Mouse (Mus musculus) intestine, postnatal 0 days (tissue): ENCODE results near the gene Cd22. TPM values are rescaled to one million over a fixed set of nuclear protein-coding genes. Genes with fewer than 3 reads are reported as not detected.
A peak's percentile ranks its signal among the peaks of the same experiment; 100 is the strongest.
"Not testable (repeated sequence)": the region's sequence is repeated elsewhere in the genome, so short reads cannot be mapped to it uniquely, and the experiment has no call there.

Source experiments
- ATAC-seq: fragments of 200-750 bp; cut with Nextera tagmentation; 2 replicates; pipeline ENCODE4 v1.8.0; 2017; ENCODE audit warnings: mild to moderate bottlenecking, moderate TSS enrichment, moderate library complexity
- H3K27ac ChIP-seq: fragments of 300-500 bp; sonication (generic); 2 replicates; pipeline ENCODE4 v1.5.1; 2014; ENCODE audit warnings: mild to moderate bottlenecking, low read depth, low read length, moderate library complexity
- H3K27me3 ChIP-seq: fragments of 300-500 bp; sonication (generic); replicated peaks from 2 replicates; pipeline ENCODE4 v1.6.1; 2014; ENCODE audit warnings: low read length, mixed read lengths; ENCODE audit not compliant: control insufficient read depth, insufficient read depth
- H3K36me3 ChIP-seq: fragments of 300-500 bp; sonication (generic); 2 replicates; pipeline ENCODE4 v1.6.1; 2014; ENCODE audit warnings: mild to moderate bottlenecking, moderate library complexity; ENCODE audit not compliant: control insufficient read depth, insufficient read depth
- H3K4me1 ChIP-seq: fragments of 300-500 bp; sonication (generic); replicated peaks from 2 replicates; pipeline ENCODE4 v1.6.1; 2014; ENCODE audit warnings: antibody characterized with exemption, low read length, mixed read lengths; ENCODE audit not compliant: control insufficient read depth, insufficient read depth
- H3K4me2 ChIP-seq: fragments of 300-500 bp; sonication (generic); replicated peaks from 2 replicates; pipeline ENCODE4 v1.6.1; 2014; ENCODE audit warnings: low read depth, mild to moderate bottlenecking, moderate library complexity
- H3K4me3 ChIP-seq: fragments of 300-500 bp; sonication (generic); 2 replicates; pipeline ENCODE4 v1.5.1; 2014; ENCODE audit warnings: low read depth, low read length
- H3K9ac ChIP-seq: fragments of 300-500 bp; sonication (generic); 2 replicates; pipeline ENCODE4 v1.6.1; 2014; ENCODE audit warnings: mild to moderate bottlenecking, low read depth, low read length
- H3K9me3 ChIP-seq: fragments of 300-500 bp; sonication (generic); 2 replicates; pipeline ENCODE4 v1.6.1; 2016; ENCODE audit warnings: mixed run types; ENCODE audit not compliant: control insufficient read depth
- CTCF ChIP-seq: sonication (generic); IDR thresholded peaks from 2 replicates; pipeline ENCODE4 v1.5.1; 2016; ENCODE audit warnings: low read depth, mild to moderate bottlenecking, control low read depth, antibody characterized with exemption, moderate library complexity
- WGBS: fragments of 180-500 bp; shearing (Covaris S2); extraction: QIAGEN DNeasy Blood & Tissue Kit; methylation state at CpG from one replicate; pipeline ENCODE4 v1.1.7; 2014; 5-methylcytosine and 5-hydroxymethylcytosine counted together
- polyA plus RNA-seq: library from polyadenylated mRNA; unstranded; fragments of >200 nt; fragmentation: Nextera tagmentation; extraction: Ambion mirVana; gene quantifications from 2 replicates; pipeline ENCODE4 v1.2.1, GENCODE M21; 2015

The Cd22 gene
- polyA plus RNA-seq, 1 experiment from 2014 or later: 0.27 TPM

DNA sequence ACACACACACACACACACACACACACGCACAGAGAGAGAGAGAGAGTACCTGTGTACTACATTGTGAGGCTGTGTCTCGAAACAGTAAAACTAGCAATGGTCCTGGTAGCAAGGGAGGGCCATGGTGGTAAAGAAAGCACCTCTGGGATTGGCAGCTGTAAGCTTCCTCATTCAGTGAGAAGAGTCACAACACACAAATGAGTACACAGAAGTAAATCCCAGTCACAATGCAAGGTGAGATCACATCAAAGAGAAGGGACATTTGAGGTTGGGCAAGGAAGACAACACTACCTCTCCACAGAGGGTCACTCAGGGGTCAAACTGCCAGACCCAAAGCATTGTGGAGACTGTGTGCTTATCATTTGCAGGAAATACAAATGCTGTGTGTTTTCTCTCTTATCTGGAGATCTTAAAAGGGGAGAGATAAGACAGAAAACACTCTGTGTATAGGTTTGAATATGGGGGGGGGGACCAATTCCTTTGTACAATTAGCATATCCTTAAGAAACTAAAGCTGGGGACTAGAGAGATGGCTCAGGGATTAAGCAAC, 33.6 kb downstream of the Cd22 start:
- no peak overlapping the region for H3K9ac ChIP-seq
- no peak overlapping the region for H3K27ac ChIP-seq
- no peak for TF ChIP-seq CTCF
- 45% methylated on average over 2 of the region's 2 CpGs for WGBS
- no peaks in the 10 kb centered on the region for H3K36me3 ChIP-seq
- no peak for ATAC-seq
- peaks cover 5% of the 10 kb centered on the region; the same call in 1 of the 2 replicates for H3K4me1 ChIP-seq
- H3K4me3 ChIP-seq: no peak overlapping the region
- no peaks in the 10 kb centered on the region for H3K27me3 ChIP-seq
- H3K4me2 ChIP-seq: no peak overlapping the region
- no peaks in the 10 kb centered on the region for H3K9me3 ChIP-seq

DNA sequence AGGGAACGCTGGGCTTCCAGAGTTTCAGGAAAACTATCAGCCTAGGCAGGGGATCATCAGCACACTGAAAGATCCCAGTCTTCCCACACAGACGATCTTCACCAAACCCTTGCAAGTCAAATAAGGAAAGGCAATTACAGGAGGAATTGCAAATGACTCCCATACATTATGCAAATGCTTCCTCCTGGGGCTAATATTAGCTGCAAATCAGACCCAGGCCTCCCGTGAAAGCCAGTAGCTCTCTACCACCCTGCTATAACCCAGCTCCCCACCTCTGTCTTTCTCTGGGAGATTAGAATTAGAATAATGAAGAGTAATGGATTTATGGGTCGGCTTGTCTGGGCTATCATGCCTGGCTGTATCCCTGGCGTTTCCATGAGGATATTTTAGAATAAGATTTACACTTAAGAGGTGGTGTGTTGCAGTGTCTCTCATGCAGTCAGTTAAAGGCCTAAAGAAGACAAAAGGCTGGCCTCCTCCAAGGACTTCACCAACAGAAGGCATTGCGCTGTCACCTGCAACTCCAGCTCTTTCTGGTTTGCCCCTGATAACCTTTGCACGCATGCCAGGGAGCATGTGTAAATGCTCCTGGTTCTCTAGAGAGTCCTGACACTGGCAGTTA, 35.4 kb downstream of the Cd22 start:
- no peaks in the 10 kb centered on the region for H3K36me3 ChIP-seq
- H3K4me3 ChIP-seq: no peak overlapping the region
- H3K4me1 ChIP-seq: peaks cover 9% of the 10 kb centered on the region; the same call in 1 of the 2 replicates
- H3K27ac ChIP-seq: no peak overlapping the region
- no peaks in the 10 kb centered on the region for H3K27me3 ChIP-seq
- H3K9me3 ChIP-seq: no peaks in the 10 kb centered on the region
- no peak overlapping the region for H3K4me2 ChIP-seq
- WGBS: 34% methylated on average over 7 of the region's 7 CpGs
- H3K9ac ChIP-seq: no peak overlapping the region
- ATAC-seq: no peak
- TF ChIP-seq CTCF: no peak

DNA sequence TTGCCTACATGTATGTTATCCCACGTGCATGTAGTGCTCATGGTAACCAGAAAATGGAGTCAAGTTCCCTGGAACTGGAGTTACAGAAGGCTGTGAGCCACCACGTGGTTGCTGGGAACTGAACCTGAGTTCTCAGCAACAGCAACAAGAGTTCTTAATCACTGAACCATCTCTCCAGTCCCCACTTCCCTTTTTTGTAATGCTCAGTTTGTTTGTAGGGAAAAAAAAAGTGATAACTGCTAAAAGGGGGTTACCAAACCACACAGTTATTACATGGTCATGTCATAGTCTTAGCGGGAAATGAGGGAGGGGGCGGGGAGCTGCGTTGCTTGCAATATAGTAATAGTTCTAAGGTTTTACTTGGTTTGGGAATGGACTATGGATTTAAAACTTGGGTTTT, 38.0 kb downstream of the Cd22 start:
- no peak for ATAC-seq
- H3K9me3 ChIP-seq: no peaks in the 10 kb centered on the region
- 86% methylated on average over 5 of the region's 5 CpGs for WGBS
- H3K4me3 ChIP-seq: no peak overlapping the region
- no peak overlapping the region for H3K27ac ChIP-seq
- H3K9ac ChIP-seq: no peak overlapping the region
- no peaks in the 10 kb centered on the region for H3K27me3 ChIP-seq
- peaks cover 6% of the 10 kb centered on the region; the same call in 1 of the 2 replicates for H3K4me1 ChIP-seq
- TF ChIP-seq CTCF: no peak
- no peak overlapping the region for H3K4me2 ChIP-seq
- H3K36me3 ChIP-seq: no peaks in the 10 kb centered on the region

DNA sequence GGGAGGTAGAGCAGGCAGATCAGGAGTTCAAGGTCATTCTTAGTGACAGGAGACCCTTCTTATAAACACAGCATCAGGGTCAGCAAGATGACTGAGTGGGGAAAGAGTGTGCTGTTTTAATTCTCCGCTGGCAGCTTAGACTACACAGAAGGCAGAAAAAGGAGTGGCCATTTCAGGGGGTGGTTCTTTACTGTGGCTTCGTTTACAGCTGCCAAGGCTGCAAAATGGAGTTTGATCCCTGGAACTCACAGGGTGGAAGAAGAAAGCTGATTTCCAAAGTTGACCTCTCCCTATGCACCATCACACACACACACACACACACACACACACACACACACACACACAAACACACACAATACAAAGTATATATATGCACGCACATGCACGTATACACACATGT, 38.8 kb downstream of the Cd22 start:
- no peak overlapping the region for H3K4me2 ChIP-seq
- no peaks in the 10 kb centered on the region for H3K36me3 ChIP-seq
- H3K9me3 ChIP-seq: no peaks in the 10 kb centered on the region
- no peak overlapping the region for H3K9ac ChIP-seq
- no peak overlapping the region for H3K4me3 ChIP-seq
- peak; percentile 62 for ATAC-seq
- no peak for TF ChIP-seq CTCF
- WGBS: 55% methylated on average over 4 of the region's 4 CpGs
- no peaks in the 10 kb centered on the region for H3K27me3 ChIP-seq
- 0 out of 2 replicates have a peak, but pooled peaks cover 3% of the 10 kb centered on the region for H3K4me1 ChIP-seq
- no peak overlapping the region for H3K27ac ChIP-seq

DNA sequence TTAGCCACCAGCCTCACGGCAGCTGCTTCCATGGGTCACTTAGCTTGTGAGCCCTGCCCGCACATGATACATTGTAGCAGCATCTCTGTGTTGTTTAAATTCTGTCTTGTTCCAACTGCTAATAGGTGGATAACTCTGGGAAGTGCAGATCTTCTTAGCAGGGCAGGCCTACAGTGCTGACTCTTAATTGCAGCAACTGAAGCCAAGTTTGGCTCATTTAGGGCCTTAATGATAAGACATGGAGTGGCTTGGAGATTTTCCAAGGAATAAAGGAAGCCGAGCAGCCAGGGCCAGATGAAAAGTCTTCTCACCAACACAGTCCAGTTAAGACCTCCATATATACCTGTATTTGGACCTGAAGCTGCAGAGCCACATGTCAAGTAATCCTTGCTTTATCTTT, 39.8 kb downstream of the Cd22 start:
- no peak for TF ChIP-seq CTCF
- H3K9me3 ChIP-seq: no peaks in the 10 kb centered on the region
- H3K27me3 ChIP-seq: no peaks in the 10 kb centered on the region
- no peak overlapping the region for H3K4me3 ChIP-seq
- H3K9ac ChIP-seq: no peak overlapping the region
- WGBS: 48% methylated on average over 3 of the region's 3 CpGs
- H3K4me1 ChIP-seq: 0 out of 2 replicates have a peak, but pooled peaks cover 3% of the 10 kb centered on the region
- H3K36me3 ChIP-seq: no peaks in the 10 kb centered on the region
- no peak for ATAC-seq
- no peak overlapping the region for H3K27ac ChIP-seq
- no peak overlapping the region for H3K4me2 ChIP-seq

DNA sequence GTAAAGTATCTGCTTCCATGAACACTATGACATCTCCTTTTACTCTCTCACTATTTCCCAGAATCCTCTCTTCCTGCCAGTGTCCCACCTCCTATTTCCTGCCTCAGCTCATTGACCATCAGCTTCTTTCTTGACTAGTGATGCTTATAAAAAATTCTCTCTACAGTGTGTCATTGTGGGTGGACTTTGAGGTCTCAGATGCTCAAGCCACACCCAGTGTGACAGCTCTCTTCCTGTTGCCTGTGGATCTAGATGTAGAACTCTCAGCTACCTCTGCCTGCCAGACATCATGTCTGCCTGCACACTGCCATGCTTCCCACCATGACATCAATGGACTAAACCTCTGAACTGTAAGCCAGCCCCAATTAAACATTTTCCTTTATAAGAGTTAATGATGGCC, 42.9 kb downstream of the Cd22 start:
- Histone ChIP-seq H3K27ac (no peak overlapping the region), H3K27me3 (no peaks in the 10 kb centered on the region), H3K36me3 (no peaks in the 10 kb centered on the region), H3K9me3 (no peaks in the 10 kb centered on the region), H3K4me1 (0 out of 2 replicates have a peak, but pooled peaks cover 3% of the 10 kb centered on the region), H3K4me2 (no peak overlapping the region), H3K9ac (no peak overlapping the region), H3K4me3 (no peak overlapping the region)
- 0 out of 2 replicates have a peak, but pooled peaks have one; percentile 27 for ATAC-seq
- TF ChIP-seq CTCF: no peak

DNA sequence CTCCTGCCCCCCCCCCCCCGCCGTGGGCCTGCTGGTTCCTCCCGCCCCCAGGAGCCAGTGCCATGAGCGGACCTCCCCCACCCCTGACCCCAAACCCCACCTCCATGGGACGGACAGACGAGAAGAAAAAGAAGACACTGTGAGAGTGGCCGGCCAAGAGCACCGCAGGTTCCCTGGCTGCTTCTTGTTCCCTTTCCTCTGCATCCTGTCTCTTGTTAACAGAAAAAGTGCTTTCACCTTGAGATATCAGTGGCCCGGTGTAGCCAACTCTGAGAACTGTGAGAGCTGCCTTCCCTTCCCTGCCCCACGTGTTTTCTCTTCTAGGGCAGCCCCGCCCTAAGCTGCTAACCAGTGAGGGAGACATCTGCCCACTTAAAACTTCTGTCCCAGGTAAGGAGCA, 47.5 kb downstream of the Cd22 start:
- not testable (repeated sequence) for H3K4me1 ChIP-seq, ATAC-seq, H3K9ac ChIP-seq, H3K27ac ChIP-seq, H3K36me3 ChIP-seq, H3K4me3 ChIP-seq, H3K4me2 ChIP-seq, H3K27me3 ChIP-seq, H3K9me3 ChIP-seq
- 53% methylated on average over 7 of the region's 11 CpGs for WGBS
